Mouse (Mus musculus): ENCODE measurements around the gene Mef2a.
"Not testable (repeated sequence)": the region's sequence is repeated elsewhere in the genome, so short reads cannot be mapped to it uniquely, and the experiment has no call there.

Gene Mef2a

GRCm38 (mm10) chr7:67371351-67371890 lies 1.2 kb downstream of the Mef2a start:
- DNase-seq (ENCODE audit: low spot score in 2 of 2), result no peak

DNA sequence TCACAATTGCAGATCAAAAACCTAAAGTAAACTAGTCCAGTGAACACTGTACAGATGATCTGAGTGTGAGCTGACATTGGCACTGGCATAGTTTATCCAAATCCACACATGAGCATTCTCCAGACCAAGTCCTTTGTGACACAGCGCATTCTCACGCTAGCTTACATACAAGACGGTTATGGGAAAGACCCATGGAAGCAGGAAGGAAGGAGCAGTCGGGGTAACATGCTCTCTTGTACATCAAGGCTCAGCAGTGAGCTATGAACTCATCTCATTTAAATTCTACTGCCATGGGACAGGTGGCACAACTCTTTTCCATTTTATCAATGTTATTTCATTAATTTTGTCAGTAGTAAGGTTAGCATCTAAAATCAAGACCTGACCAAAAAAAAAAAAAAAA lies 3.0 kb downstream of the Mef2a start:
- no peak for DNase-seq (ENCODE audit: low spot score in 2 of 2)

DNA sequence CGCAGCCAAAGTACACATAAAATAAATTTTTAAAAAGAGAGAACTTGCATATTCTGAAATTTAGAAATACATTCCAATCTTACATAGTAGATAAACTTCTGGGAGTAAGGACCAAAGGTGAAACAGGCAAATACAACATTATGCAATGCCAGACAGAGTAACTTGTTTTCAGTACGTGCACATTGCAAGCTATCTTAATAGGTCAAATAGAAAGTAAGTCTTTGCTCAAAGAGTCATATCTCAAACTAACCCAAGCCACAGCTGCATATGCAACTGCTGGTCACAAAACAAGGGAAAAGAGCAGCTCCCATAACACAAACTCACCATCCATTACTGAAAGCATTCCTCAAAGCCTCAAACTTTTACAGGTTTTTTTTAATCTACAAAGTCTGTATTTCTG lies 4.3 kb downstream of the Mef2a start:
- DNase-seq (ENCODE audit: low spot score in 2 of 2), result no peak

GRCm38 (mm10) chr7:67360588-67360987 lies 12.1 kb downstream of the Mef2a start:
- no peak for DNase-seq (ENCODE audit: low spot score in 2 of 2)

DNA sequence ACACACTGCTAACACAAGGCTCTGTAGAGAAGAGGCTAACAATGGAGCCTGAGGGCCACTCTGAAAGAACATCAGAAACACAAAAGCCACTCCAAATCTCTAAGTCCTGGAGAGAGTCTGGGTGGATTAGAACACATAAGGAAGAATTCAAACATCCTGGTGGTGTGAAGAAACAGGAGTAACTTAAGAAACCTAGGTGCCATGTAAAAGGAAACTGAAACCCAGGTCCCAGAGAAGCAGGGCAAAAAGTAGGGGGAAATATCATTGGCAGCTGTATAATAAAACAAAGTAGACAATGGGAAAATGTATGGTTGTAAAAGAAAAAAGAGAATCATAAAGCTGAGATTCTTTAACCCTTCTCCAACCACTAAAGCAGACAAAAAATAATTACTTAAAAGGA lies 12.8 kb downstream of the Mef2a start:
- DNase-seq (ENCODE audit: low spot score in 2 of 2), result no peak

GRCm38 (mm10) chr7:67355870-67356269 lies 16.8 kb downstream of the Mef2a start:
- DNase-seq (ENCODE audit: low spot score in 2 of 2), result no peak

DNA sequence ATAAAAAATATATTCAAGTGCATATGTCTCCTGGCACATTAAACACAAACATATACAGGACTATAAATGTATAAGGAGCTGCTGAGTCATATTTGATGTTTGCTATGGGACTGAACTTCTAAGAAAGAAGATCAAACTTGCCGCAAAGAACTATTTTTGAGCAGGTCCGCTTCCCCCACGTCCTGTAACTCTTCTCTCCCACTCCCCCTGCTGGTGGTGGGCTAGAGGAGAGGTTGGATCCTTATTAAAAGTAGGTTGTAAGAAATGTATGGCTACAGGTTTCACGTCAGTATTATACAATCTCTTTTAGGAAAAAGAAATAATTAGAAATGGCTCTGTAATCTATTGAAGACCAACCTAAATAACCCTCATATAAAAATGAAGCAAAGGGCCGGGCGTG lies 19.0 kb downstream of the Mef2a start:
- DNase-seq (ENCODE audit: low spot score in 2 of 2), result no peak

- no peak for DNase-seq (ENCODE audit: low spot score in 2 of 2)
Measured at GRCm38 (mm10) chr7:67352989-67353388, 19.7 kb downstream of the Mef2a start.

GRCm38 (mm10) chr7:67344443-67344842 lies 28.2 kb downstream of the Mef2a start:
- DNase-seq (ENCODE audit: low spot score in 2 of 2), result no peak

DNA sequence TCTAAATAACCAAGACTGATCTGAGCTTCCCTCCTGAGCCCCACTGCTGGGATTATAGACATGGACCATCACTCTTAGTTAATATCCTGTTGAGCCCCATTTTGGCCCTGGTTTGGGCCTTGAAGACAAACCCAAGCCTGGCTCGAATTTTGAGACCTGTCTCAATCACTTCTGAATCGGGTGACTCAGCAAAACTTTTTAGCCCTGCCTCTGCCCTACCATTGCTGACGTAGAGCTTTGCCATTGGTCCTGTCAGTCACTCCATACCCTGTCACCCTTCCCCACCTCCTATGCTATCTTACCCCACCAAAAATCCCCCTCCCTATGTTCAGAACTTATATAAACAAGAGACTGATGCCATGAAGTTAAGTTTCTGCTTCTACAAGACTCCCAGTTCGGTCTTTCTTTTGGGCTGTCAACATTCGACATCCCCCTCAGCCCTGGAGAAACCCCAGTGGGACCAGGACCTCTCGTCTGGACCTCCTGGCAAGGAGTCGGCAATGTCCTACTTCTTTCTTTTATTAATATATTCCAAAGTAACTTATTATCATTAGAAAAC lies 30.5 kb downstream of the Mef2a start:
- DNase-seq (ENCODE audit: low spot score in 2 of 2), result no peak

GRCm38 (mm10) chr7:67320359-67320758 lies 52.3 kb downstream of the Mef2a start:
- no peak for DNase-seq (ENCODE audit: low spot score in 2 of 2)

DNA sequence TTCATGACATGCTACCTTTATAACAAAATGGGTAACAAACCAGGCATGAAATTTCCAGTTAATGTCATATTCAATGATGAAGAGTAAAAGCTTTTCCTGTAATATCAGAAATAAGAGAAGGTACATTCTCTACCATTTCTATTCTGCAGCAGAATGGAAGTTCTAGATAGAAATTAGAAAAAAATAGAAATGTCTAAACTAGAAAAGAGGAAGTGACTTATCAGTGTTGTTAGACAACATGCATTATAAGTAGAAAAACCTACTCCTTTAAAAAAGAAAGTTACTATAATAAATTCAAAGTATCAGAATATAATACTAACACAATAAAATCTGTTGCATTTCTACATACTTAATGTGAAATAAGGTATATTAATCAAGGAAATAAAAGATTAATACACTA lies 54.0 kb downstream of the Mef2a start:
- no peak for DNase-seq (ENCODE audit: low spot score in 2 of 2)

DNA sequence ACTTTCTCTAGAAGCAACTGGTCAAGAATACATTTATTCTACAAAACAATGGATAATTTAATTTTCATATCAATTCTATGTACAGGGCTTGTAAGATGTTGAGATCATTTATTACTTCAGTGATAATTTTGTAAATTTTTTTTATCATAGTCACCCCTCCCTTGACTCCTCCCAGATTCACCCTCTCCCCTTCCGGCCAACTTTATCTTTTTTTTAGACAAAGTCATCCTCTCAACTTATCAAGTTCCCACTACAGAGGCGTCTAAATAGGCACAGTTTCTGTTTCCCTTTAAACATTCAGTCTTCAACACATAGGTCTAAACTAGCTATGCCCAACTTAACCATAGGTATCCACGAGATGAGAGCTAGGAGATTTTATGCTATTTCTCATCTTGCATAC lies 59.5 kb downstream of the Mef2a start:
- no peak for DNase-seq (ENCODE audit: low spot score in 2 of 2)

DNA sequence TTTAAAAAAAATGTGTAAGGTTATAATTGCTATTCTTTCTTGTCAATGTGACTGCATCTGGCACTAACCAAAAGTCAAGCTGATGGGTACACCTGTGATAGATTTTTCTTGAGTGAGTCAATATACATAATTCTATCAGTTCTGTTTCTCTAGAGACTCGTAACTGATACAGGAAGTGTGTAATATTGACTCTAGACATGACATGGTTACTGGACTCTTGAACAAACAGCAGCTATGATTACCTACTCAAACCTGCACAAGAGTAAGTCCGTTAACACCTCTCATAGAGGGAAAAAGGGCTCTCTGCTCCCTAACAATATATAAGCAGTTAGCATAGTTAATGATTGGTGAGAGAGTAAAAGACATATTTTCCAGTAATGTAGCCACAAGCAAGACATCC lies 62.5 kb downstream of the Mef2a start:
- no peak for DNase-seq (ENCODE audit: low spot score in 2 of 2)

DNA sequence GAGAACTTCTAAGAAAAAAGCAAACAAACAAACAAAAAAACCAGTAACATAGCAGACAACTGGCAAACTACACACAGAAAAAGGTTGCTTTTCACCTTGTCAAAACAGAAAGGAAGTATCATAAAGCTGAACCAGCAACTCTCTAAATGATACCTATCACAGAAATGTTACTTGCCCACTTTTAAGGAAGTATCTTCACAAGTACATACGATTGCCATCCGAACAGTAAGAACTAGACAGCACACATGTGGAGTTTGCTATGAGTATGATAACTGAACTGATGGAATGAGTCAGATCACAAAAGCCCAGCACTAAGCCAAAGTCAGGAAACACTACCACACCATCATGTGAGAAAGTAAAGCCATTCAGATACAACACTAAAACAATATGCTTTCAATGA lies 64.6 kb downstream of the Mef2a start:
- DNase-seq (ENCODE audit: low spot score in 2 of 2), result no peak

DNA sequence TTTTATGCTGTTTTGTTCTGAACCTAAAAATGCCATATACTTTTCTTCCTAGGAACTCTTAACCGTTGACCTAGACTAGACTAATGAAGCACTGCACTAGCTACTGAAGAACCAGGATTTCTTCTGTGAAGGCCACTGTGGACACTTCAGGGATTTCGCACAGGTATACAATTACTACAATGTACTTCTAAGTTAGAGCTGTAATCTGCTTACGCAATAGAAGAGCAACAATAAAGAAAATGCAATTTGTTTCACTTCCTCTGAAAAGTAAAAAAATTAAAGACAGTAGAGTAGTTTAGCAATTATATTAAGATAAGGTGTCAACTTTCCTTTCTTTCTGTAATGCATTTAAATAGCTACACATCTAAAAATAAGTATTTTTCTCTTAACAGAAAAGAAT lies 65.6 kb downstream of the Mef2a start:
- no peak for DNase-seq (ENCODE audit: low spot score in 2 of 2)

DNA sequence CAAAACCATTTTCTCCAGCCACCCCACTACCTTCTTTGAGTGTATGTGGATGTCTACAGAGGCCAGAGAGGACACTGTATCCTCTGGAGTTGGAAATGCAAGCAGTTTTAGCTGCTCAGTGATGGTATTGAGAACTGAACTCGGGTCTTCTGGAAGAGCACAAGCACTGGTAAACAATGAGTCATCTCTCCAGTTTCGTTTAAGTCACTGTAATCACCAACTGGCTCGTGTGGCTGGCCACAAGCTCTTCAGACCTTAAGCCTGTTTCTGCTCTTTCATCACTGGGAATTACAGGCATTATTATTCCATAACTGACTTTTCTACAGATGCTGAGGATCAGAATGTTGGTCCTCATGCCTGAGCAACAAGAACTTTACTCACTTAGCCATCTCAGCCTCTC lies 67.7 kb downstream of the Mef2a start:
- no peak for DNase-seq (ENCODE audit: low spot score in 2 of 2)

DNA sequence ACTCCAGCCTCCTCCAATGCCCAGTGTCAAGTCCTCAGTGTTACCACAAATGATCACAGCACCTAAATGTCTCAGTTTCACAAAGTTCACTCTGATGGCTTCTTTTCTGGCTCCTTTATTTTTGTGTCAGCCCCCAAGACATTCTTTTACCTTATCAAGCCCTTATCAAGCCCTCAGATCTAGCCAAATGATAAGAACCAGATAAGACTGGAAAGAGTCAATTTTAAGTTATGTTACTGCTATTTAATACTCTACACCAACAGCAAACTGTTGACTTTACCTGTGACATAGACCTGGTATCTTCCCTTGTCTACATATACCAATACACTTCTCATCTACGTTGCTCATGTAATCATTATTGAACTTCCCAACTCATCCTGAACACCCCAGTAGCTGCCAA lies 76.2 kb downstream of the Mef2a start:
- DNase-seq (ENCODE audit: low spot score in 2 of 2), result no peak

- DNase-seq (ENCODE audit: low spot score in 2 of 2), result no peak
Measured at GRCm38 (mm10) chr7:67291356-67291755, 81.3 kb downstream of the Mef2a start.

- no peak for DNase-seq (ENCODE audit: low spot score in 2 of 2)
Measured at GRCm38 (mm10) chr7:67287456-67287855, 85.2 kb downstream of the Mef2a start.

DNA sequence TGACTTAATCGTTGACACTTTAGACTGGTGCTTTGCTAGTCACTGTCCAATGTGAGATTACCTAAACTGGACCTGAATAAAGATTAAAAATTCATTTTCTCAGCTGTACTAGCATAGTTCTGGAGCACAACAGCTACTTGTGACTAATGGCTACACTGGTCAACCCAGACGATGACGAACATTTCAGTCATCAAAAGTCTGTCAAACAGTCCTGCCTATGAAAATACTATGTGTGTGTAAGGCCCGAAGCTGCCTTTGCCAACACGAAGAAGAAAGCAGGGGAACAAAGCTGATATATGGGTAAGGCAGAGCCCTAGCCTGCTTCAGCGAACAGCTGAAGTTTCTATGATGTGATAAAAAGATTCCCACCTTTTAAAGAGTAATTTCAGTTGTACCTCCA lies 89.1 kb downstream of the Mef2a start:
- no peak for DNase-seq (ENCODE audit: low spot score in 2 of 2)

DNA sequence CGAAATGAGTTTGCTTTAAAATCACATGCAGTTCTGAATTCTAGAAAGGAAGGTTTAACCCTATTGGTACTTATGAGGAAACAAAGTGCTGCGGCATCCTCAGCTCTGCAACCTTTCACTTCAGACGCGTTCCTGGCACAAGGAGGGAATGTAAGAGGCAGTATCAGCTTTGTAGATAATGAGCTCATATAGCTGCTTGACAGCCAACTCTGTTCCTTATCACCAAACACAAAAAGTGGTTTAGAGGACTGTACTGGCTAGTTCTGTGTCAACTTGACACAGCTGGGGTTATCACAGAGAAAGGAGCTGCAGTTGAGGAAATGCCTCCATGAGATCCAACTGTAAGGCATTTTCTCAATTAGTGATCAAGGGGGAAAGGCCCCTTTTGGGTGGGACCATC lies 102.2 kb downstream of the Mef2a start:
- DNase-seq (ENCODE audit: low spot score in 2 of 2), result not testable (repeated sequence)

GRCm38 (mm10) chr7:67259828-67260563 lies 112.7 kb downstream of the Mef2a start:
- DNase-seq (ENCODE audit: low spot score in 2 of 2), result peak; percentile 36 to 62

GRCm38 (mm10) chr7:67246067-67246466 lies 126.6 kb downstream of the Mef2a start:
- DNase-seq (ENCODE audit: low spot score in 2 of 2), result no peak

Data from urinary bladder, postnatal 4 days (tissue).